Mouse (Mus musculus) testis, postnatal 10 days (tissue): ENCODE measurements at regions not wholly inside any gene's neighbourhood (a gene's known extent, or its start where the extent isn't known, plus 50 kb on each side); places are given as distances from the start of the nearest gene placed in this dataset.

Experiments used
- DNase-seq: peaks from one replicate; pipeline ENCODE4 v3.0.0; 2021; ENCODE audit warnings: low spot score

DNA sequence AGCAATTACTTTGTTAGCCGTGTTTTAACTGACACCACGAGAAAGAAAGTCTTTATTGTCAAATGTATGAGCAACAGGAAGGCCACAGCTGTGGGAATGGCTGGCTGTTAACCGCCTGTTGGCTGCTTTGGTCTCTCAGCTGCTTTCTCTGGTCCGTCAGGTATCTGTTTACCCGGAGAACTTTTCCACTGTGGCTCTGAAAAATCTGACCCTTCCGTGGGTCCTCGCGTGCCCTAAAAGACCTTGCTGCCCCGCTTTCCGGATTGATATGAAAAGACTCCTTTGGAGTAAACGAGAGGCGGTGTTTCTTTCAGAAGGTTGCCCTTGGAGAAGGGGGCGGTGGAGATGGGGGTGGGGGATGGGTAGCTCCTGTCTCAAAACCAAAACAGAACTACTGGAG lies 75.9 kb downstream of the Sox14 start:
- DNase-seq: no peak

GRCm38 (mm10) chr9:99799387-99800021 lies 76.5 kb downstream of the Sox14 start:
- no peak for DNase-seq

DNA sequence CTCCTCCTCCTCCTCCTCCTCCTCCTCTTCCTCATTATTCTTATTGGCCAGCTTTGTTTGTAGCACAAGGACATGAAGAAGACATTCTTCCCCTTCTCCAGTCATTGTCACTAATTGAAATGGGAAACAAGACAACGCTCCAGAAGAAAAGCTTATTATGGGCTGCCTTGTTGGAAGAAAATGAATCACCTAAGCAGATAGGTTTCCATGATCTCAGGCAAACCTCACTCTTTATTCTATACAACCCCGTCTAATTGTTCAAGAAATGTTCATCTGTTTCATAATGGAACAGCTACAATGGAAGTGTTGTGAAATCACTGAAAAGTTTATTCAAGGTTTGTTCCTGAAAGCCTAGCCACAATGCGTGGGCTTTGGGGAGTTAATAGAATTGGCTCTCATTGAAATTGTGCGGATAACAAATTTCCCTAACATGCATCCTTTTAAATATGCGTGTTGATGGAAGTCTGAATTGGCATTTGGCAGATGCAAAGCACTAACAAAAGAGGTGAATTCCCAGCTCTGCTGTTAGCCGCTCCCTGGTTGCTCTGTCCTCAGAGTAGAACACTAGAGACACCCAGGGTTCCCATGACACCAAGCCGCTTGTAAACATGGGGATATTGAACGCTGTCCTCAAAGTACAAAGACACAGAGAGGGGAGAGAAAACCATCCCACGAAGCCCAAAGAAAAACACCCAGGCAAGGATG lies 78.8 kb downstream of the Sox14 start:
- DNase-seq: no peak

DNA sequence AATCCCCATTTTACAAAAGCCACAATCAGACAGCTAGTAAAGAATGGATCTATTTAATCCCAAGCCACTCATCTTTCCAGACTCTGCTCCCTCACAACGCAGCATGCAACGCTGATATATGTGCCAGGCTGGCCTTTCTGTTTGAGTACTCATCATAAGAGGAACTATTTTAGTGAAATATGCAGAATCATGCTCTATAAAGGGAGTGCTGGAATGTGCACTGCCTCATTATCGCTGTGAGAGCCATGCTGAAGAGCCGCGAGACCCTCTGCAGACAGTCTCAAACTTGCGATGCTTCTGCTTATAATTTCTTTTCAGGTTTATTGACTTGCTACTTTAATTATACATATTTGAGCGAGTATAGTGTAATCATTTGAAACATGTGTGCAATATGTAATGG lies 75.6 kb upstream of the Cldn18 start:
- DNase-seq: no peak

DNA sequence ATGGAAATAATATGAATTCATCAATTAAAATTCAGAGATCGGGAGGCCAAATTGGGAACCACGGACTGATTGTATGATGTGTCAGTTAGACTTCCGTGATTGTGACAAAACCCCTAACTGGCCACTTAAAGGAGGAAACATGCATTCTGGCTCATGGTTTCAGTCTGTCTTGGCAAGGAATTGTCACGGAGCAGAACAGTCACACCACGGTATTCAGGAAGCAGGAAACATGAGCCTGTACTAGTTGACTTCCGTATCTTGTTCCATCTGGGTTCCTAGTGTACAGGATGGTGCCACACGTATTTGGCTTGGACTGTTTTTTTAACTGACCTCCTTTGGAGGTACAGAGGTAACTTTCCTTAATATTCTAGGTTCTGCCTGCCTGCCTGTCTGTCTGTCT lies 69.8 kb upstream of the Cldn18 start:
- no peak for DNase-seq

GRCm38 (mm10) chr9:99783156-99783555 lies 66.1 kb upstream of the Cldn18 start:
- DNase-seq: no peak

DNA sequence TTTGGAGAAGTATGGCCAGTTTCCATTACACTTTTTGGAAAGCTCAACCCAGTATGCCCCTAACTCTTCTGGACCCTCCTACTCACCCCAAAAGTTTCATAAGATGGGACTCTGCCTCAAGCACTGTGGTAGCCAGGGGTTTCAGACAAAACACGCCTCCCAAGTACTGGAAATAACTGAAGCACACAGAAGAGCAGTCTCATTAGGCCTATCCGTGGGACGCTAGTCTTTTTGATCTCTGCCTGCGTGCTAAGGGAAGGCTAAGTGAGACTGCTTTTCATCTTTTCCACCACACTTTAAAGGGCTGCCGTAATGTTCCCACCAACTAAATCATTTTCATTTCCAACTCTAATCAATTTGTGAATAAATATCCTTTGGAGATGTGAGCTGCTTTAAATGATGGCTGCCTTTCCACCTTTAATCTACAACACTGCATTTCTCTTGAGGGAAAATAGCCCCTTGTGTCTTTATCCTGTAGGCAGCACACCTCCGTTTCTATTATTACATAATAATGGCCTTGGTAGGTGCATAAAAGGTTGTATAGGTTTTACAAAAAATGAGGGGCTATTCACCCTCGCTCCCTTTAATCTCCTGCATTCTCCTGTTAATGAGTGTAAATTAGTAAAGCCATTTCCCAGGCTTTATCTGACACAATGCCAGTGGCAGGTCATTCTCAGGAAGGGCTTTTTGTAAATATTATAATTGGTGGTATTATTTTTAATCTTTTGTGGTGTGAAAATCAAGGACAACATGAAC lies 65.5 kb upstream of the Cldn18 start:
- DNase-seq: peak; percentile 7

GRCm38 (mm10) chr9:99778871-99779270 lies 61.8 kb upstream of the Cldn18 start:
- DNase-seq: no peak

DNA sequence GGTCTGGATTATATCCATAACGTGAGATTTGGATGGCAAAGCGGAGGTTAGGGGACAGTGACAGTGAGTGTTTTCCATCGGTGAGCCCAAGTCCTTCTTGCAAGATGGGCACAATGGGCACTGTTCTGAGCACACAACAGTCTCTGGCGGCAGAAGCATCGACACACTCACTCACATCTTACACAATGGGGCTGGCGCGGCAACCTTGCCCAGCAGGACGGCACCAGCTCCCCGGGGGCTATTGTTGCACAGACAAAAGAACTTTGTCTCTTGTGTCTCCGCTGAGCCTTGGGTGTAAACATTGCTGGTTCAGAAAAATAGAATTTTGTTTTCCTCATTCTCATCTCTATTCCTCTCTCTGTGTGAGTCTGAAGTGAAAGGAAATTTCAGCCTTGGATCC lies 53.6 kb upstream of the Cldn18 start:
- DNase-seq: no peak
